Mouse (Mus musculus): ENCODE data around the gene Galnt2.

- TF ChIP-seq CTCF (IDR thresholded peaks at IDR 0.05; ENCODE audit: borderline replicate concordance, control insufficient read depth, extremely low read depth, insufficient read depth, low read length, poor library complexity) (no peak), POLR2A (IDR thresholded peaks at IDR 0.05; ENCODE audit: control insufficient read depth, extremely low read depth, insufficient read depth, low read length, poor library complexity) (no peak)
These were observed 33.5 kb downstream of the Galnt2 start for GRCm38 (mm10) chr8:124264671-124265070.
